Mouse (Mus musculus) stomach, embryonic 15.5 days (tissue): ENCODE results near the gene Foxf1. TPM values are rescaled to one million over a fixed set of nuclear protein-coding genes. Genes with fewer than 3 reads are reported as not detected.

Experiments
- ATAC-seq: fragments of 200-750 bp; cut with Nextera tagmentation; 2 replicates; pipeline ENCODE4 v1.8.0; 2017; ENCODE audit warnings: low read depth, moderate number of reproducible peaks, moderate TSS enrichment; ENCODE audit not compliant: insufficient read depth, low FRiP score
- H3K27ac ChIP-seq: fragments of 300-500 bp; sonication (generic); 2 replicates; pipeline ENCODE4 v1.5.1; 2015; ENCODE audit warnings: mild to moderate bottlenecking, inconsistent platforms
- H3K27me3 ChIP-seq: fragments of 300-500 bp; sonication (generic); replicated peaks from 2 replicates; pipeline ENCODE4 v1.6.1; 2015; ENCODE audit warnings: inconsistent platforms
- H3K36me3 ChIP-seq: fragments of 300-500 bp; sonication (generic); 2 replicates; pipeline ENCODE4 v1.6.1; 2015; ENCODE audit warnings: inconsistent platforms
- H3K4me1 ChIP-seq: fragments of 300-500 bp; sonication (generic); 2 replicates; pipeline ENCODE4 v1.6.1; 2015; ENCODE audit warnings: inconsistent platforms
- H3K4me2 ChIP-seq: fragments of 300-500 bp; sonication (generic); 2 replicates; pipeline ENCODE4 v1.6.1; 2015; ENCODE audit warnings: mild to moderate bottlenecking, inconsistent platforms
- H3K4me3 ChIP-seq: fragments of 300-500 bp; sonication (generic); replicated peaks from 2 replicates; pipeline ENCODE4 v1.5.1; 2015; ENCODE audit warnings: inconsistent platforms
- H3K9ac ChIP-seq: fragments of 300-500 bp; sonication (generic); 2 replicates; pipeline ENCODE4 v1.6.1; 2015; ENCODE audit warnings: inconsistent platforms
- H3K9me3 ChIP-seq: fragments of 300-500 bp; sonication (generic); 2 replicates; pipeline ENCODE4 v1.6.1; 2016; ENCODE audit warnings: inconsistent platforms
- WGBS: fragments of 180-500 bp; shearing (Covaris S2); methylation state at CpG from one replicate; pipeline ENCODE4 v1.1.7; 2015; 5-methylcytosine and 5-hydroxymethylcytosine counted together
- polyA plus RNA-seq: library from polyadenylated mRNA; unstranded; fragments of >200 nt; fragmentation: Nextera tagmentation; extraction: Ambion mirVana; gene quantifications from 2 replicates; pipeline ENCODE4 v1.2.1, GENCODE M21; 2015

The Foxf1 gene
- polyA plus RNA-seq, 1 experiment from 2014 or later: 131 TPM

DNA sequence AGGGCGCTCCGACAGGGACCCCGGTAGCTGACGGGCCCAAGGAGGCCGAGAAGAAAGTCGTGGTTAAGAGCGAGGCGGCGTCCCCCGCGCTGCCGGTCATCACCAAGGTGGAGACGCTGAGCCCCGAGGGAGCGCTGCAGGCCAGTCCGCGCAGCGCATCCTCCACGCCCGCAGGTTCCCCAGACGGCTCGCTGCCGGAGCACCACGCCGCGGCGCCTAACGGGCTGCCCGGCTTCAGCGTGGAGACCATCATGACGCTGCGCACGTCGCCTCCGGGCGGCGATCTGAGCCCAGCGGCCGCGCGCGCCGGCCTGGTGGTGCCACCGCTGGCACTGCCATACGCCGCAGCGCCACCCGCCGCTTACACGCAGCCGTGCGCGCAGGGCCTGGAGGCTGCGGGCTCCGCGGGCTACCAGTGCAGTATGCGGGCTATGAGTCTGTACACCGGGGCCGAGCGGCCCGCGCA lies 33.0 kb downstream of the Foxf1 start:
- H3K36me3 ChIP-seq: no peaks in the 10 kb centered on the region
- H3K27ac ChIP-seq: no peak overlapping the region
- no peak overlapping the region for H3K9ac ChIP-seq
- peak overlapping the region; percentile 88 for H3K4me2 ChIP-seq
- WGBS: under 1% methylated on average over 59 of the region's 62 CpGs
- ATAC-seq: no peak
- no peaks in the 10 kb centered on the region for H3K9me3 ChIP-seq
- peaks cover 20% of the 10 kb centered on the region; the same call in 1 of the 2 replicates for H3K4me1 ChIP-seq
- H3K4me3 ChIP-seq: peak overlapping the region; percentile 49
- H3K27me3 ChIP-seq: peaks cover 81% of the 10 kb centered on the region

DNA sequence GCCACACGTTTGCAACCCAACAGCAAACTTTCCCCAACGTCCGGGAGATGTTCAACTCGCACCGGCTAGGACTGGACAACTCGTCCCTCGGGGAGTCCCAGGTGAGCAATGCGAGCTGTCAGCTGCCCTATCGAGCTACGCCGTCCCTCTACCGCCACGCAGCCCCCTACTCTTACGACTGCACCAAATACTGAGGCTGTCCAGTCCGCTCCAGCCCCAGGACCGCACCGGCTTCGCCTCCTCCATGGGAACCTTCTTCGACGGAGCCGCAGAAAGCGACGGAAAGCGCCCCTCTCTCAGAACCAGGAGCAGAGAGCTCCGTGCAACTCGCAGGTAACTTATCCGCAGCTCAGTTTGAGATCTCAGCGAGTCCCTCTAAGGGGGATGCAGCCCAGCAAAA lies 33.7 kb downstream of the Foxf1 start:
- Histone ChIP-seq H3K36me3 (no peaks in the 10 kb centered on the region), H3K4me3 (peak overlapping the region; percentile 49), H3K9me3 (no peaks in the 10 kb centered on the region), H3K4me2 (peak overlapping the region; percentile 88), H3K4me1 (peaks cover 20% of the 10 kb centered on the region; the same call in 1 of the 2 replicates), H3K9ac (no peak overlapping the region), H3K27ac (no peak overlapping the region), H3K27me3 (peaks cover 88% of the 10 kb centered on the region)
- ATAC-seq: no peak
- WGBS: 3% methylated on average over 28 of the region's 28 CpGs

DNA sequence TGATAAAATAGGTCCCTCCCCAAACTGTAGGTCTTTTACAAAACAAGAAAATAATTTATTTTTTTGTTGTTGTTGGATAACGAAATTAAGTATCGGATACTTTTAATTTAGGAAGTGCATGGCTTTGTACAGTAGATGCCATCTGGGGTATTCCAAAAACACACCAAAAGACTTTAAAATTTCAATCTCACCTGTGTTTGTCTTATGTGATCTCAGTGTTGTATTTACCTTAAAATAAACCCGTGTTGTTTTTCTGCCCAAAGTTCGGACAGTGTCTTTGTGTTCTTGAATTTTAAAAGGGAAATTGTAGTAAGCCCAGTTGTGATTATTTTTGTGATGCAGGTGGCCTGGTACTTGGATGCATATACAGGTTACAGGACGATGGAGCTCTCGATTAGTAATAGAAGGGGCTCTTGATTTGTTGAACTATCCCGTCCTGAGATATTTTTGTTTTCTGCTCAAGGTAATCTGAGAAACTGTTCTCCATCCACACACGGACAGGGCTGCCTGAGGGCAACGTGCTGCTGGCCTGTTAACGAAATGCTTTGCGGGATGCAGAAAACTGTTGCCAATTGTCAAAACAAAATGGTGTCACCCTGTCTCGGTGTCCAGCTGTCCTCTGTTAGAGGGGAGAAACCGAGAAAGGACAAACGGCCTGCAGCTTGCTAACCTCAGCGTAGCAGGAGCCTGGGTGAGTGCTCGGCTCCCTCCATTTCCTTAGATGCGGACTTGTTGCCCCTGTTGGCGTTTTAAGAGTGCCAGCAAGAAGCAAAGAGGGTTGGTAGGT lies 34.6 kb downstream of the Foxf1 start:
- H3K4me1 ChIP-seq: peaks cover 20% of the 10 kb centered on the region; the same call in 1 of the 2 replicates
- no peak overlapping the region for H3K4me2 ChIP-seq
- H3K27me3 ChIP-seq: peaks cover 93% of the 10 kb centered on the region
- peak overlapping the region; percentile 1 for H3K4me3 ChIP-seq
- WGBS: 17% methylated on average over 18 of the region's 18 CpGs
- no peak for ATAC-seq
- H3K36me3 ChIP-seq: no peaks in the 10 kb centered on the region
- H3K9me3 ChIP-seq: no peaks in the 10 kb centered on the region
- no peak overlapping the region for H3K9ac ChIP-seq
- no peak overlapping the region for H3K27ac ChIP-seq

DNA sequence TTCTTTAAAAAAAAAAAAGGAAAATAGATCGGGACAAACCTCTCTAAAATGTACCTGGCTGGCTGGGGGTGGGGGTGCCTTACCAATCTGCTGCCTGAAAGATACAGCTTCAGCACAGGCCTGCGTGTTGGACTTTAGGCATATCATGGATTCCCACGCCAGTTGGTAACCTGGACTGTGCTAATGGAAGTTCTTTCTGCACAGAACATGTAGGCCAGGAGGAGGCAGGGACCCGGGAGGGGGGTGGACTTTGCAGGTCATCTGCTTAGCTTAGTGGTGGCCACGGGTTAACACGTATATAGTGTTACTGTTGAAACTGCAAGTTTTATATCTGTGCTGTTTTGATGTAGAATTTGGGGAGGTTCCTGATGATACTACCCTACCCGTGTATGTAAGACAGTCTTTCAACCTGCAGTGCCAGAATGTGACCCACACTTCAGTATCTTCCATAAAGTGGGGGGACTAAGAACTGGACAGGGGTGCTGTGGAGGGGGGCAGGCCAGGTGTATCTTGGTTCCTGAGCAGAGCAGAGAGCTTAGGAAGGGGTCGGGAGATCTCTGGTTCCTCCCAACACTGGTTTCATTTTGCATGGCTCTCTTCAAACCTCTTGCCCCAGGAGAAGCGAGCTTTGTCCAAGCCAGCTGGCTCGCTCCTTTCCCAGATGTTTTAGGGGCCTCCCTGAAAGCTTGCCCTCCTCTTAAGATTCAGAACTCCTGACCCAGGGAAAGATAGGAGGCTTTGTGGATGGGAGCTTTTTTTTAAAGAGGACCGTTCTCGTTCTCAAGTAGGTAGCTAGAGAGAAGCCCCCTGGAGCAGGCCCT lies 35.7 kb downstream of the Foxf1 start:
- H3K27me3 ChIP-seq: peaks cover 93% of the 10 kb centered on the region
- no peak for ATAC-seq
- WGBS: 42% methylated on average over 12 of the region's 12 CpGs
- H3K27ac ChIP-seq: no peak overlapping the region
- H3K4me1 ChIP-seq: peaks cover 22% of the 10 kb centered on the region; the same call in 1 of the 2 replicates
- no peaks in the 10 kb centered on the region for H3K9me3 ChIP-seq
- no peak overlapping the region for H3K4me2 ChIP-seq
- no peaks in the 10 kb centered on the region for H3K36me3 ChIP-seq
- no peak overlapping the region for H3K9ac ChIP-seq
- H3K4me3 ChIP-seq: no peak overlapping the region; the same call in 1 of the 2 replicates

DNA sequence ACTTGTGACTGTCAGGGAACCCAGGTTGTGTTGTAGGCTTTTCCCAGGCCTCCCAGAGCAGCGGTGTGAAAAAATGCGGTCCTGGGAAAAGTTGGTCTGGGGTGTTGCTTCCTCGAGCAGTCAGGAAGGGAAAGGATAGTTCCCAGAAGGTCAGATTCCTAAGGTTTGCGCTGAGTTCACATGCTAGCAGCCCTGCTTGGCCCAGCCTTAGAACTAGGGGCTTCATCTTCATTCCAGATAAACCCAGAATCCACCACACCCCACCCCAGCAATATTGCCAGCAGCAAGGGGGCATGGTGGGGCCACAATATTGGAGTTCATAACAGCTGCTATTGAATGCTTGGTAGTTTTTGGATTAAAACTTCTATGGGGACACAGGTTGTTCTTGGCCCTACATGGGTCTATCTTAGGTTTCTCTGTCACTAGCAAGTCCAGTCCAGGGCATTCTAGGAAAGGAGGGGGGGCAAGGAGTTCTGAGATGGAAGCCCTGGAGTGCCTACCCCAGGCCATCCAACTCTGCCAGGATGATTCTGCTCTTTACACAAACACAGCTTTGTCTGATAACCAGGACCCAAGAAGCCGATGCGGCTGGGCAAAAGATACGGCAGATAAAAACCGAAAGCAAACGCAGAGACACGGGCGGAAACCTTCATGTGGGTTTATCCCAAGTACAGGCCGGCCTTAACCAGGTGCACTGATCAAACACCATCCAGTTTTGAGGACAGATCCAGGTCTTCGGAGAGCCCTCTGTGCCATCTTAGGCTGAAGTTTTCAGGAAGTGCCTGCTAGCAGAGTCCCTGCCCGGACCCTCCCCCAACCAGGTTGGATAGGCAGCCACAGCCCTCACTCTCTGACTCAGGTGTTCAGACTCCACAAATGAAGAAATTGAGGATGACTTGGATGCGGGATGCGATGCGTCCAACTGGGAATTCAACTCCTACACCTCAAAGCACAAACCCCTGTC lies 36.6 kb downstream of the Foxf1 start:
- Histone ChIP-seq H3K9me3 (no peaks in the 10 kb centered on the region), H3K9ac (no peak overlapping the region), H3K27ac (no peak overlapping the region), H3K27me3 (peaks cover 92% of the 10 kb centered on the region), H3K4me2 (no peak overlapping the region), H3K4me3 (no peak overlapping the region), H3K36me3 (no peaks in the 10 kb centered on the region), H3K4me1 (peaks cover 24% of the 10 kb centered on the region; the same call in 1 of the 2 replicates)
- ATAC-seq: no peak
- WGBS: 40% methylated on average over 17 of the region's 17 CpGs

DNA sequence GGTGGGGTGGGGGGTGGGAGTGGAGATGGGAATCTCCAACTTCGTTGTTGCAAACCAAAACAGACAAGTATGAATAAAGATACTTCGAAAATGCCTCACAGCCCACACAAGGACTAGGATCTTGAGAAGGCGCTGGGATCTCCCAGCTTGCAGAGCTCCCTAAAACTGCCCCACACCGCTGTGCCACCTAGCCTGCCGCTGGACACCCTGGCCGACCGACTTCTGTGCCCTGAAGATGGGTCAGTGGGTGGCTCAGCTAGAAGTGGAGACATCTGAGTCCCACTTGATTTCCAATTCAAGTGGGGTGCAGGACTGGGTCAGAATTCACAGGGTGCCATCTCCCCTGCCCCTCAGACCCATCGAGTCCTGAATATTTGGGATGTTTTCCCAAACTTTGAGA lies 37.5 kb downstream of the Foxf1 start:
- peaks cover 94% of the 10 kb centered on the region for H3K27me3 ChIP-seq
- H3K27ac ChIP-seq: no peak overlapping the region
- no peaks in the 10 kb centered on the region for H3K36me3 ChIP-seq
- no peaks in the 10 kb centered on the region for H3K9me3 ChIP-seq
- no peak overlapping the region for H3K4me2 ChIP-seq
- no peak for ATAC-seq
- WGBS: 41% methylated on average over 8 of the region's 8 CpGs
- H3K4me1 ChIP-seq: peaks cover 17% of the 10 kb centered on the region; the same call in 1 of the 2 replicates
- H3K4me3 ChIP-seq: no peak overlapping the region
- H3K9ac ChIP-seq: no peak overlapping the region

DNA sequence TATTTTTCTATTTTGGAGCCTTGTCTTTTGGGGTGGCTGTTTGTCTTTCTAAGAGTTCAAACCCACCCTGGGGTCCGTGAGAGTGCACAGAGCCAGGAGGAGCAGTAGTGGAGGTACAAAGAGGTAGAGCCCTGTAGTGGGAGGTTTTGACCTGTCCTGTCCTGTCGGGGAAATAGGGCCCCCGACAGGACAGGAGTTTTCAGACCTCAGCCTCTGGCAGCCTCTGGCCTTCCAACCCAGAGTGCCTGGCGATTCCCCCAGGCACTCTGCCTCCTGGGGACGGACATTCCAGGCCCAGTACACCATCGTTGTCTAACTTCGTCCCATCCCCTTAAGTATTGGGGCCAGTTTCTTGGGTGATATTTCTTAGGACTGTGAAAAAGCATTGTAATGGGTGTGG lies 38.2 kb downstream of the Foxf1 start:
- 45% methylated on average over 7 of the region's 7 CpGs for WGBS
- no peak overlapping the region for H3K4me2 ChIP-seq

DNA sequence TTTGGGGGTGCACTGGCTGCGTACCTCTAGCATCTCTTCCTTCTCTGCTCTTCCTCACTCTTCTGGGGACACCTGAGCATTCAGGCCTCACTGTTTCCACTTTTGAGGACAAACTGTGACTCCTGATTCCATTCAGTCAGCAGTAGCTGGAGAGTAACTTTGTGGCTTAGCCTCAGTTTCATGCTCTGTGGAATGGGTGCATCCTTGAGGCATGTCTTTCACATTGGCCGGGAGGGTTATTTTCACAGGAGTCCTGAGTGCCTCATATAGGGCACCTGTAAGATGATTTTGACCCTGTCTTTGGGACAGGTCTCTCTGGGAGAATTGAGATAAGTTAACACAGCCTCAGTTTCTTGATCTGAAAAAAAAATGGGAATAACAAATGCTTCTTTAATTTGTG lies 38.9 kb downstream of the Foxf1 start:
- Histone ChIP-seq H3K9me3 (no peaks in the 10 kb centered on the region), H3K4me1 (peaks cover 9% of the 10 kb centered on the region), H3K27me3 (peaks cover 92% of the 10 kb centered on the region), H3K9ac (no peak overlapping the region), H3K36me3 (no peaks in the 10 kb centered on the region), H3K27ac (no peak overlapping the region), H3K4me2 (no peak overlapping the region), H3K4me3 (no peak overlapping the region)
- no peak for ATAC-seq
- WGBS: 67% methylated on average over 2 of the region's 2 CpGs

More for the DNA sequence above, 38.2 kb downstream of the Foxf1 start:
- no peaks in the 10 kb centered on the region for H3K9me3 ChIP-seq
- no peaks in the 10 kb centered on the region for H3K36me3 ChIP-seq
- H3K4me1 ChIP-seq: peaks cover 11% of the 10 kb centered on the region; the same call in 1 of the 2 replicates
- H3K9ac ChIP-seq: no peak overlapping the region
- no peak overlapping the region for H3K27ac ChIP-seq
- no peak overlapping the region for H3K4me3 ChIP-seq
- no peak for ATAC-seq
- H3K27me3 ChIP-seq: peaks cover 93% of the 10 kb centered on the region

DNA sequence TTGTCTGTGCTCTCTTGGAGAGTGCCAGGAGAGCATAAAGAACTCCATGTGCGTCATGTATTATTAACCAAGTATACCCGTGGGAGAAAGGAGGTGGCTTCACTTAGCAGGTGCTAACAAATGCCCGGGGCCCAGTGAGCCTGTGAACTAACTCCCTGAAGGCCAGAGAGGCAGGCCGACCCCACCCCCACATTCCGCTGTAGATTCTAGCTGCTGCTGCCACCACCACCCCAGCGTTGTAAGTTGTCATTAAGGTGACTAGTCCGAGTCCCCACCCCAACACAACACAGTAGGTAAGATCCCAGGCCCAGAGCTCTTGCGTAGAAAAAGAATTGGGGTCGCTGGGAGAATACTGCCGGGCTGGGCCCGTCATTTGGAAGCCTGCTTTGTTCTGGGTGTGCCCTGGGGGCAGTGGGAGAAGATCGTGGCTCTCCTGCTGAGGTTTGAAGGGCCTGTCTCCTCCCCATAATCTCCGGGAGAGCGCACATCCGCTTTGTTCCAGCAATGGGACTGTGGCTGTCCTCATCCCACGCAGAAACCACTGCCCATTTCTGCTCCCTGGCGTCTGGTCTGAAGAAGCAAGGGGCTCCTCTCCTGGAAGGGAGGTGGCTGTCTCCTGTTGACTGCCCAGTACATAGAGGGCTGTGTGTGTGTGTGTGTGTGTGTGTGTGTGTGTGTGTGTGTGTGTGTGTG lies 40.5 kb downstream of the Foxf1 start:
- H3K27me3 ChIP-seq: peaks cover 94% of the 10 kb centered on the region
- H3K27ac ChIP-seq: no peak overlapping the region
- WGBS: 11% methylated on average over 17 of the region's 17 CpGs
- peaks cover 16% of the 10 kb centered on the region for H3K4me1 ChIP-seq
- H3K4me3 ChIP-seq: peak overlapping the region; percentile 44
- H3K4me2 ChIP-seq: peak overlapping the region; percentile 83
- no peak overlapping the region for H3K9ac ChIP-seq
- no peak; the same call in 1 of the 2 replicates for ATAC-seq
- H3K36me3 ChIP-seq: no peaks in the 10 kb centered on the region
- H3K9me3 ChIP-seq: no peaks in the 10 kb centered on the region

DNA sequence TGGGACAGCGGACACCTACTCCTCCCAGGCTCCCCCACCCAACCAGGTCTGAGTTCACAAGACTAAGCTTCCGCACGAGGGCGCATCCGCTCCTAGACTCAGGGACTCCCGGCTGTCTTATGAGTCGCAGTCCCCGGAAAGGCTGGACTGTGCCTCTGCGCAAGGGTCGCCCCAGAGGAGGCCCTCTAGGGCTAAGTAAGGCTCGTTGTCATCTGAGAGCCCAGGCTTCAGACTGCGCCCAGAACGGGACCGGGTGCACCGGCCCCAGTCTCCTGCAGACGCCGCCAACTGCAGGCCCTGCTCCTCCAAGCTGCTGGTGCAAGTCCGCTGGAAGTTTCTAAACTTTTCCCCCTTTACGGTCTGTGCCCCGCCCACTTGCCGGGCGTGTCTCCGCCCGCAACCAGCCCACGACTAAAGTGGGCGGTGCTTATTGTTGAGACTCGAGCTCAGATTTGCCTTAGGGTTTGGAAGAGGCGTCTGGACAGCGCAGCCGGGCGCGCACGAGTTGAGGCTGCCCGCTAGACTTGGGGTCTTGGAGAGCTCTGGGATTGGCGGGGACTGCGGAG lies 41.2 kb downstream of the Foxf1 start:
- Histone ChIP-seq H3K36me3 (no peaks in the 10 kb centered on the region), H3K4me2 (peak overlapping the region; percentile 83), H3K4me3 (peak overlapping the region; percentile 44), H3K27me3 (peaks cover 93% of the 10 kb centered on the region), H3K9me3 (no peaks in the 10 kb centered on the region), H3K27ac (peak overlapping the region; percentile 67; the same call in 1 of the 2 replicates), H3K4me1 (peaks cover 16% of the 10 kb centered on the region), H3K9ac (no peak overlapping the region)
- peak; percentile 74 for ATAC-seq
- WGBS: under 1% methylated on average over 35 of the region's 36 CpGs
